Mouse (Mus musculus) G1E-ER4 (cell line): ENCODE measurements at regions not wholly inside any gene's neighbourhood (a gene's known extent, or its start where the extent isn't known, plus 50 kb on each side); places are given as distances from the start of the nearest gene placed in this dataset.

ENCODE experiments used
- GATA1 ChIP-seq: IDR thresholded peaks from one replicate; pipeline ENCODE4 v1.8.0; 2012; ENCODE audit warnings: low read length, inconsistent platforms

GRCm38 (mm10) chr15:19458485-19458884 lies 639.7 kb downstream of the Cdh10 start:
- TF ChIP-seq GATA1, result no peak

- TF ChIP-seq GATA1, result no peak
Observed at GRCm38 (mm10) chr15:19473521-19473920, 654.8 kb downstream of the Cdh10 start.

GRCm38 (mm10) chr15:19519377-19519776 lies 700.6 kb downstream of the Cdh10 start:
- no peak for TF ChIP-seq GATA1

GRCm38 (mm10) chr15:19540676-19541075 lies 721.9 kb downstream of the Cdh10 start:
- TF ChIP-seq GATA1, result no peak

- peak; percentile 8 for TF ChIP-seq GATA1
Observed at GRCm38 (mm10) chr15:19549757-19550156, 731.0 kb downstream of the Cdh10 start.

GRCm38 (mm10) chr15:19584769-19585168 lies 766.0 kb downstream of the Cdh10 start:
- TF ChIP-seq GATA1, result no peak

- TF ChIP-seq GATA1, result no peak
Observed at GRCm38 (mm10) chr15:19585281-19585680, 766.5 kb downstream of the Cdh10 start.

- no peak for TF ChIP-seq GATA1
Observed at GRCm38 (mm10) chr15:19593746-19594145, 775.0 kb downstream of the Cdh10 start.

- no peak for TF ChIP-seq GATA1
Observed at GRCm38 (mm10) chr15:19667380-19667779, 781.7 kb upstream of the Cdh12 start.

GRCm38 (mm10) chr15:19675545-19675944 lies 773.5 kb upstream of the Cdh12 start:
- TF ChIP-seq GATA1, result no peak

GRCm38 (mm10) chr15:19687239-19687638 lies 761.8 kb upstream of the Cdh12 start:
- no peak for TF ChIP-seq GATA1

- TF ChIP-seq GATA1, result no peak
Observed at GRCm38 (mm10) chr15:19711764-19712163, 737.3 kb upstream of the Cdh12 start.
